Mouse (Mus musculus) mouse trophoblast stem cell (cell line): Measurements from ENCODE around the gene Tspan9.

Experiments
- in situ Hi-C, 2 experiments: fragments of 300-500 bp; cut with MseI, MboI; formaldehyde crosslinking; loops; 2 replicates in 1 of 2; 3 replicates in 1 of 2; pipeline ENCODE4 v1.15.1; 2025

The Tspan9 gene

DNA sequence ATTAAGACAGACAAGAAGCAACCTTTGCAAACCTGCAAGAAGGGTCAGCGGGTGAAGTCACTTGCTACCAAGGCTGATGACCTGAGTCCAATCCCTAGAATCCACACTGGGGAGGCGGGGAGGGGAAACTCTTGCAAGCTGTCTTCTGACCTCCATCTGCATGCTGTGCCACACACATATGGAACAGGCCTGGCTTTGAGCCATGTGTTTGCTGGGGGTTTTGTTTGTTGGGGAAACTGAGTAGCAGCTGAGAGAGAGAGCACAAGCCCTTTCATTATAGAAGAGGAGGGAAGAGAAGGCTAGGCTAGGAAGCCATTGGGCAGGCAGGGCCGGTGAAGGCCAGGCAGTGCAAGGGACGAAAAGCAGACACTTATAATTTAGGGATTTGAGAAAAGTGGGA lies 123.3 kb downstream of the Tspan9 start:
- in situ Hi-C loops: no loop called here

DNA sequence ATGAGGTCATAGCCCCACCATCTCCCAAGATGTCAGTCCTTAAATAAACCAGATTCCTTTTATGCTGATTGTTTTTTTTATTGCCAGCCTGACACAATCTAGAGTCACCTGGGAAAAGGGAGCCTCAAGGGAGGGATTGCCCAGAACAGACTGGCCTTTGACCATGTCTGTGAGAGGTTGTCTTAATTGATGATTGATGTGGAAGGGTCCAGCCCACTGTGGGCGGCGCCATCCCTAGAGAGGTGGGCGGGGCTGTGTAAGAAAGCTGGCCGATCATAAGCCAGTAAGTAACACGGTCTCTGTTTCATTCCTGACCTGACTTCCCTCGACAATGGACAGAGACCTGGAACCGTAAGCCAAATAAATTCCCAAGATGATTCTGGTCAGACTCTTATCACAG lies 124.3 kb downstream of the Tspan9 start:
- in situ Hi-C loops: no loop called here

DNA sequence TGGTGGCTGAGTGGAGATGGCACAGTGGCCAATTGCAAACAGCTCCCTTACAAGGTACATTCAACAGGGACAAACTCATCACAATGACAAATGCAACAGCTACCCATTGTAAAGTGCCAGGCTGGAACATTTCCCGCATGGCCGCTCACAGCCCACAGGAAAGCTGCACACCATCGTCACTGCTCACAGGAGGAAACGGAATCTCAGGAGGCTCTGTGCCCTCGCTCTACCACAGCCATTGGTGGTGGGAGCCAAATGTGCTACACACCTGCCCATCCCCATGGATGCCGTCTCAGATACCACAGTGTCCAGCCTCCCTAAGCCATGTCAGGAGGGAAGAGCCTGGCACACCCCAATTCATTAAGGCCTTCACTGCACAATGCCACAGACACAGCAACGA lies 128.1 kb downstream of the Tspan9 start:
- in situ Hi-C loops: no loop called here

DNA sequence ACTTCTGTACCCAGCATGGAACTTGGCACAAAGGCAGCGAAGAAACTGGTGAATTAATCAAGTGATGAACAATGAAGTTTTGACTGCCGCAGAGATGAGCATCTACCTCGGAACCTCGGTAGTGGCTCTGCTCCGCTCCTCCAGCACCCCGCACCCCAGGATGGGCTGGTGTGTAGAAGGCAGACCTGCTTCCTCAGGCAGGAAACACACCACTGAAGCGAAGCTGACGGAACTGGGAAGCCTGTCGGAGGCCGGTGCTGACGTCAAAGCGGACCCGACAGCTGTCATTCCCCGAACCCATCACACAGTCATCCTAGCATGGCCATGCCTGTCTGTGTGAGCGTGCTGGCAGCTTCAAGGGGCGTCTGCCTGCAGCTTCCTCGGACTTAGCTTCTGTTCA lies 131.6 kb downstream of the Tspan9 start:
- in situ Hi-C loops: no loop called here

DNA sequence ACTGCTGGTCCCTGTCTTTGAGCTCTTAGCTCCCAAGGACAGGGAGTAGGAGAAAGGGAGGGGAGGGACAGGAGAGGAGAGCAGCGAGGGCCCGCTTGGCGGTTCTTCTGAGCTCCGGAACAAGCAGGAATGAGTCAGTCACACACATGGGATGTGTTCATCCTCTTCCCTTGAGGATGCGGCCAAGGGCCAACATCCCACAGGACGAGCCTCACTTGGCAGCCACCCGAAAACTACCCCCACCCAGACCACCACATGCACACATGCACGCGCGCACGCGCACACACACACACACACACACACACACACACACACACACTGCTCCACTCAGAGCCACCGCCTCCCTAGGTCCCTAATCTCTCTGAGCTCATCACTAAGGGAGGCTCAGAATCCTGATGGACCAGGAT lies 132.3 kb downstream of the Tspan9 start:
- in situ Hi-C loops: no loop called here

DNA sequence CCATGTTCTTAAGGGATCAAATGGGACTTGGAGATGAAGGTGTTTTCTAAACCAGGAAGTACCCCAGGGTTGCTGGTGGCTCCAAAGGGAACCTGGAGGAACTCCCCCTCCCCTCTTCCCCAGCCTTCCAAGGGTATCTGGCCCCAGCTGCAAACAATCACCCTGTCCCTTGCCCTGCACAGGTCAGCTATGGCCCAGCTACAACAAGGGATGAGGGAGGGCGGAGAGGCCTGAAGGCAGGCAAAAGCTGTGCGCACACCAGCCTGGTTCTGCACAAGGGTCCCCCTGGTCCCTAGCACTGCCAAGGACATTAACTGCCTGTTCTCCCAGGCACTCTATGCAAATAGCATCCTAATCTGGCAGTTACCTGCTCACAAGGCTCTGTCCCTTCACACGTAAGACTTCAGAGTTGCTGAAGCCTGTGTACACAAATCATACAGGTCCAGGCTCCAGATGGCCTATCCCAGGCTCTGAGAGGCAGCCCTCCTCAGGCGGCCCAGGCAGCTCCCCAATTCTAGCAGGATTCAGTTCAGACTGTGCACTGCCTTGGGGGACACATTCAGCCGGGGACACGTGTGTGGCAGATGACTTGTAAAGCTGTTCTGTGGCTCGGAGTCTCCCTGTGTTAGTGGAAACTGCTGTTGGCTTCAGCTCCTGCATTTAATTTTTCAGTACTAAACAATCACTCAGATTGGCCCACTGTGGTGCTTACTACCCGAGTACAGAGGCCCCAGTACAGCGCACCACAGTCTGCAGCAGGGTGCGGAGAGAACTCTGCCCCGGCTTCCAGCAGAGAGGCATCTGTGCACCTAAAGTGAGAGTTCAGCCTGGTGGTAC lies 133.0 kb downstream of the Tspan9 start:
- in situ Hi-C loops: no loop called here

DNA sequence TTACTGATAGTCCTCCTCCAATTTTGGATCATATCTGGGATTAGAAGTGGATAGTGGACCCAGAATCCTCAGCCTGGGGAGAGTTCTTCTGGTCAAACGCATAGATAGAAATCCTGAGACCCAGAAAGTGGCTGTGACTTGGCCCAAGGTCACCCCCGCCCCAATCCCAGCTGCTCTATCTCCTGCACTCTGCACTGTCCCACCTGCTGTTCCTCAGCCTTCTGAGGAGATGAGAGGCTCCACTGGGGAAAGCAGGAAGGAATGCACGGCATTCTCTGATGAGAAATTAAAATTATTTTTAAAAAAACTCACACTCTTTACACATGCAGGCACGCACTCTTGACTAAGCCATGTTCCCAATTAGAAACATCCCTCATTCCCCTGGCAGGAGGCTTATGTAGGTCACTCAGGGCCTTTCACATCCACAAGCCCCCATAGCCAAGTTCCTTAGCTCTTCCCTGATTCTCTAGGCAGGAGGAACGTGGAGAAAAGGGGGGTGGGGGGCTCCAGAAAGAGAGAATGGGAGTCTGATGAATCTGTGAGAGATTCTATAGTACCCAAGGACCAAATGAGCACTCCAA lies 135.3 kb downstream of the Tspan9 start:
- in situ Hi-C loops: no loop called here

DNA sequence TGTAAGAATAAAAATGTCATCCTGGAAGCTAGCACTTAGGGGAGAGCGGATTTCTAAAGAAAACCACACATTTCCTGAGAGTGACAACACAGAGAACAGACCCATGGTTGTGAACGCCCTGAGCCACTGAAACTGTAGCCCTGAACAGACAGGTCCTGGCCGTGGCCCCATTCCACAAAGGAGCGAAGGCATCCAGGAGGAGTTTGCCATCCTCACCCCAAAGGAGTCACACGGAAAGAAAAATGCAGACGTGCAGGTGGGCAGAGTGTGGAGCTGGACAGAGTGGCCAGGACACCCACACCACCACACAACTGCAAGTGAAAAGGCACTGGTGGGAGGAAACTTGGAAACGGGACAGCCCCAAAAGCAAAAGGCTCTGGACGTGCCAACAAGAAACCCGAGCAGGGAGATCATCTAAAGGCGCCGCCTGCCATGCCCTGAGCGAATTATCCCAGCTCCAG lies 136.1 kb downstream of the Tspan9 start:
- in situ Hi-C loops: no loop called here

DNA sequence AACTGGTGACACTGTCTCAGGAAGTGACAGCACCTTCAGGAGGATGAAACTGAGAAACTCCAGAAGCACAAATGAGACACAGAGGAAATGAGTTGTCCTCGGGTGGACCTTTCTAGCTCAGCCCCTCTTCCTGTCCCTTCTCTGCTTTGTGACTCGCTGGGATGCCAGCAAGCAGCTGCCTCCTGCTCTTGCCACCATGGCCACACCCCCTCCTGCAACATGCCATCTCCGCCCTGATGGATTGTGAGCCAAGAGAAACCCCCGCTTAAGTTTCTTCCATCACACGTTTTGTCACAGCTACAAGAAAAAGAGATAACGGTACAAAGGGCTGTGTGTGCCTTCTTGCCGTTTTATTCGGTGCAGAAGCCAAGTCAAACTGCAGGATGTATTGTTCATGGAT lies 137.2 kb downstream of the Tspan9 start:
- in situ Hi-C loops: no loop called here

DNA sequence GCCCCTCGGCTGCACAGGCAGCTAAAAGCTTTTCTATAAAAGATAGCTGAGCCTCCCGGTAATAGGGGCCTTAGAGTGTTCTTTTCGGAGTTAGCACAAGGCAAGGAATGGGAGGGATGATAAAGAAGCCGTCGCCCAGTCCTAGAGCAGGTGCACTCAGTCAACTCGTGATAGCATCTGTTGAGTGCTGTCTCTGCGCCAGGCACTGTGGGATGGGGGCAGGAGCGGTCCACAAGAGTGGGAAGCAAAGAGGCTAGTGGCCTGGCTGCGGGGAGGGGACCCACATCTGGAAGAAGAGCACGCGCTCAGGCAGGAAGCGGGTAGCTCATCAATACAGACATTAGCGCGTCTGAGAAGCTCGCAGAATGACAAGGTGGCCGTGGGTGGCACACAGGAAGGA lies 138.8 kb downstream of the Tspan9 start:
- in situ Hi-C loops: no loop called here

DNA sequence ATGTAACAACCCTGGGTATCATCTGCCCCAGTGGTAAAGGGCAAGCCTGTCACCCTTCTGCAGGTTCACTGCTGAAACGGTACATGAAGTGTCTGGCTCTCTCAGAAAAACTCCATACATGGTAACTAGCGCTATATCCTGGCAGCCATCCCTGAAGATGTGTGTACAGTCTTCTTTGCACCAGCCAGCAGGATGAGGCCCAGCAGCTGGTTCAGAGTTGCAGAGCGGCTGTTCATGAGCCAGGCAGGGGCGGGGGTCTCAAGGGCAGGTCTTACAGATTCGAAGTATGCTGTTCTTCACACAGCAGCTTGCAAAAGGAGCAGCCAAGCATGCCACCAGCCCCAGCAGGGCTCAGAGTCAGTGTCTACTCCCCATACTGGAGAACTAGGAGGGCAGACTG lies 139.9 kb downstream of the Tspan9 start:
- in situ Hi-C loops: no loop called here

DNA sequence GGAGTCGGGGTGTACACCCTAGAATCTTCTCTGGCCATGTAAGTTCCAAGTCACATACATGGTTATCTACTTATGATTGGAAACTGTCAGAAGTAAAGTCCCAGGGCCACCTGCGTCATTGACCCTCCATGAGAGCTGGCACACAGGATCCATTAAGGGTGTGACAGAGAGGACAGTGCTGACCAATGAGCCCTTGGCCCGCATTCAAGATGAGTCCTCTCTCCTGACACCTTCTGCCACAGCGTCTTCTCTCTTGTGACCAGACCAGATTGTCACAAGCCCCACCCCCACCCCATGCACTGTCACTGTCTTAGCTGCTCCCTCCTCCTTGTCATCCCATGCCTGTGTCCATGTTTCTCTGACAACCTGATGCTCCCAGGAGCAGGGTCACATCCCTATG lies 140.7 kb downstream of the Tspan9 start:
- in situ Hi-C loops: no loop called here

DNA sequence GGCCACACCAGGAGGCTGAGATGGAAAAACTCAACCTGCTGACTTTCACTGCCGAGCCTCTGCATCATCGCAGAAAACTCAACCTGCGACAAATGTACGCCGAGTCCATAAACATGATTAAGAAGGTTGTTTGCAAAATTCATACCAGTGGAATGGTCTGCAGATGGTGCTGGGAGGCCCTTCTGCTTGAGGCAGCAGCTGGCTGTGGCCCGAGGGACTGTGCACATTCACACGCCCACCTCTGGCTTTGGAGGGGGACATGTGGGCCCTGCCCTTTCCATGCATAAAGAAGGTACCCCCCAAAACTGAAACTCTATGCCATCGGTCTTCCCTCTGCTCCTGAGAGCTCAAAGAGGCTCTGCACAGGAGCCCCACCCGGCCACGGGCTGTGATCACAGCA lies 141.3 kb downstream of the Tspan9 start:
- in situ Hi-C loops: no loop called here

DNA sequence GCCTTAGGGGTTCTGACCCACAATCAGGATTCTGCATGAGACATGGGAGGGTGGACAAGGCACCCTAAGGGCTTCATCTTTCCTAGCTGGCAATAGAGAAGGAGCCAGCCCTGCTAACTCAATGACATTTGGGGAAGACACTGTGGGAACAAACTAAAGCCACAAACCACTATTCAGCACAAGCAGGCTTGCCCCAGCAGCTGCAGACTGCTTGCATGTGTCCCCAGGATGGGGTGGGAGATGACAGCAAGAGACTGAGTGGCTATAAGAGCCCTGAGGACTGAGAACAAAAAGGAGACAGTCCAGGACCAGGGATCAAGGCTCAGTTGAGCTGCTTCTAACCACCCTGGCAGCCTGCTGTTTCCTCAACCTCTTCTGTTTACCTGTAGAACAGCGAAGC lies 141.8 kb downstream of the Tspan9 start:
- in situ Hi-C loops: no loop called here

DNA sequence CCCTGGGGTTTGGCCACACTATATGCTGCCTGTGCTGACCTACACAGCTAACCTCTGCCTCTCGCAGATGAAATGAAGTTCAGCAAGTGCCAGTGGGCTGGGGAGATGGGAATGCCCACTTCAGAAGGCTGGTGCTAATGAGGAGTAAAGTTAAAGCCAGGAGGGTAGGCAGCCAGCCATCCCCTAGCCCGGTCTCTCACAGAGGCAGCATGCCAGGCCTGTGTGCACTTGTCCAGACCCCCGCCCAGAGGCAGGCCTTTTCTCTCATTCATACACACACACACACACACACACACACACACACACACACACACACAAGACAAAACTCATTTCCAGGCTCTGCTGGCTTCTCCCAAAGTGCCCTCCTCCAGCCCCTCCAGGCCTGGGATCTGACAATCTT lies 142.6 kb downstream of the Tspan9 start:
- in situ Hi-C loops: no loop called here

DNA sequence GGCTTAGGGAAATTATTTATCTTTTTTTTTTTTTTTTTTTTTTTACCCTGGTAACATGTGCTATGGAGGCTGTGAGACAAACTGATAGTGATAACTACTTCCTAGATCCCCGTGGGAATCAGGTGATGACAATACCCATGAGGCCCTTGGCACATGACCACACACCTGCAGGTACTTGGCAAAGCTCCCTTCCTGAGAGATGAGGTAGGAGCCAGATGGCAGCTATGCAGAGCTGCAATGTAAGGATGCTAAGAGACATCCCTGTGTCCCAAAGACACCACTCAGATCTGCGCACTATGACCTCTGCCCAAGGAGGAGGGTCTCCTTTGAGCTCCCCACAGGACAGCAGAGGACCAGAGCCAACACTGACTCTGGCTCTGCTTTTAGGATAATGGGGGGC lies 144.3 kb downstream of the Tspan9 start:
- in situ Hi-C loops: no loop called here

DNA sequence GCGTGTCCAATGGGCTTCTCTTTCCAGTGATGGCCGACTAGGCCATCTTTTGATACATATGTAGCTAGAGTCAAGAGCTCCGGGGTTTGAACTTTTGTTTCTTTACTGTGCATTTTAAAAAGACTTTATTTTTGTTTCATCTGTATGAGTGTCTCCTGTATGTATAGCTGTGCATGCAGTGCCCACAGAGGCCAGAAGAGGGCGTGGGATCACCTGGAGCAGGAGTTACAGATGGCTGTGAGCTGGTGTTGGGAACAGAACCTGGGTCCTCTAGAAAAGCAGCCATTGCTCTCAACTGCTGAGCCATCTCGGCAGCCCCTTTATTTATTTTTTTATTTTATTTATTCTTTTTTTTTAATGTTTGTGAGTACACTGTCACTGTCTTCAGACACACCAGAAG lies 146.5 kb downstream of the Tspan9 start:
- in situ Hi-C loops: no loop called here

DNA sequence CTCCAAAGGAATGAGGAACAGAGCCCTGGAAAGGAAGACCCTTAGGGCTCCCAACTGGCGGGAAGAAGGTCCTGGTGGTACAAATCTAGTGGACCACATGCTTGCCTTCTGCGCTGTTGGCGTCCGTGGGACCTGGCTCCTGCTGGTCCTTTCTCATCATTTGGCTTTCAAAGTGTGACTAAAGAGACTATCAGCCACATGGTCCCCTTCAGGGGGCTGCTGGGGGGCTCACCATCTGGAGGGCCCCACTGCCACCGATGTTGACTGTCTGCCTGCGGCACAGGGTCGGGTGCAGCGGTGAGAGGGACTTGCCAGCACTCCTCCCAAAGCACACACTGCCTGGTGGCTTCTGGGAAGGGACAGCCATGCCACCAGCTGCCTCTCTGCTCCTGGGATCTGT lies 150.4 kb downstream of the Tspan9 start:
- in situ Hi-C loops: no loop called here

DNA sequence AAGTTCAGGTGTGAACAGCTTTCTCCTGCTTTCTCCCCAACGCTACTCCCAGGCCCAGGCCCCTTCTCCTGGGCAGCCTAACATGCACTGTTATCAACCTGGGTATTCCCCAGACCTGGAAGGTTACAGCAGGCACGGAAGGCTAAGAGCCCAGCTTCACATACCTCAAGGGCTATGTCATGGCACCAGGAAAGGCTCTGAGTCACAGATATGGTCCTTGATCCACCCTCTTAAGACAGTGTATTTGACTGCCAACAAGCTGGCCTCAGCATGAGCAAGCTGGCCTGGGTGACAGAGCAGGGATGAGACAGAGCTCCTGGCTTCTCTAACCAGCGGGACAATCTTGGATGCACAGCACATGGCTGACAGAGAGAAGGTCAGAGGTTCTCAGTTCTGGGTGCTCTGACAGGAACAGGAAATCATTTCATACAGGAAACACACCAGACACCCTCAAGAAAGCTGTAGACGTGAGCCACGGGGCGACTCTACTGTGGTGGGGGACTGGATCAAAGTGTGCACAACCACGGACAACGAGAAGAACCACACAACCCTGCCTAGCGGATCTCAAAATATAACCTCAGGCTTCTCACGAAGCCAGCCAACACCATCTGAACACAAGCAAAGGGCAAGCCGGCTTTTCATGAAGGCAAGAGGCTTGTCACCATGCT lies 151.8 kb downstream of the Tspan9 start:
- in situ Hi-C loops: no loop called here

DNA sequence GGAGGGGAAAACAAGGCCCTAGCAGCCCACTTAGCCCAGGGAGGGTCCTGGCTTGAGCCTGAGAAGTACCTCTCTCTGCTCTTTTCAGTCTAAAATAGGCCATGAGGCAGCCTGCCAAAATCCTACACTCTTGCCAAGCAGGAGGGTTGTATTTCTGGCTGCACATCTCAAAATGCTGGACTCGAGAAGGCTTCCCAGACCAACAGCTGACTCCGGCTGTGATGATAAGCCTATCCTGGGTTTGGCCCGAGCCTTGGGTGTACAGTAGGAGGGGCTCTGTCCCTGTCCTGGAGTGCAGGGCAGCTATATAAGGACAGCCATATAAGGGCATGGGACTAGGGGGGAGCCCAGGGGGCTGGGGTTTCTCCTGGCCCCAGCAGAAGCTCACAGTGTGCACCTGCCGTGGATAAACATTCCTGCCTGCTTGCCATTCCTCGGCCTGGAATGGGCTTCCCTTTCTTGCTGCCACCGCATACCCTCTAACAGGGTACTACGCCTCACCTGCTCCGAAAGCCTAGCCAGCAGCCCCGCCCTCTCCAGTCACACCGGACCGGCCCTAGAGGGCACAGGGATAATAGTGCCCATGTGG lies 153.7 kb downstream of the Tspan9 start:
- in situ Hi-C loops: no loop called here

DNA sequence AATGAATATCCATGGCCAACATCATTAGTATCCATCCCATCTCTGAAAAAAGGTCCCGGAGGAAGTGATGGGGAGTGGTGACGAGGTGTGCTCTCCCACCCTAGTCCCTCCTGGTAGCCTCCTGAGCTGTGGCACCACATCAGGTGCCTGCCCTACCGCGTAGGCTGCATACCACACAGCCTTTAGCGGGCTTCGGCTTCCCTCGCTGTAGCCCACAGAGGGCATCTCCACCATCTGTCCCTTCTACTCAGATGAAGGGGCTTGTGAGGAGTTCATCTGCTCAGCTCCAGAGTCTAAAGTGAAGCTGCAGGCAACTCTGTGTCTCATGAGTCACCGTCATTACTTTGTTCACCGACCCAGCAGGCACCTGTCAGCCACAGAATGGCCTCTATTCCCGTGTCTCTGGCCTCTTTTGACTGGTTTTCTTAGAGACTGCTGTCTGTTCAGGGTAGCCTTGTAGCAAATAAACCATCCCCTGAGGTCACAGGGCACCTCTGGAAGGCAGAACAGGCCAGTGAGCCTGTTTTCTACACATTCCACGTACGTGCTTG lies 154.4 kb downstream of the Tspan9 start:
- in situ Hi-C loops: no loop called here

DNA sequence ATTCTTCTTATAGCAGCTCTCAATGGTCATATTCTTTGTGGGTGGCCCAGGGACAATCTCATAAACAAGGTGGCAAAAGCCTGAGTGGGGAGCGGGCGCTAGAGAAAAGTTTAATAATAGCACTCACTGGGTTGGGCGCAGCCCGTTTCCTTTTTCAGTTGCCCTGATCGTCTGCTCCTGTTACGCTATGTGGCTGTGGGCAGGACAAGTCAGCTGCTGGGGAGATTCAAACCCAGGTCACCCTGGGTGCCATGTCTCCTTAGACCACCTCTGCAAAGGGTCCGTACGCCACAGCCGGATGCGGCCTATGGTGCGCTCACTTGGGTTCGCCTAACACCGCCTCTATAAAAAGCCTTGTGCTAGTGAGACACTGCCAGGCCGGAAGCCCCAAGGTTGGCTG lies 156.0 kb downstream of the Tspan9 start:
- in situ Hi-C loops: no loop called here
